Mouse (Mus musculus): ENCODE results near the gene Fam184a.

Gene Fam184a

GRCm38 (mm10) chr10:53615850-53616616 lies 134.9 kb downstream of the Fam184a start:
- in situ Hi-C loops (cut with MboI; ENCODE audit: low pct_unique_long_range_greater_than_20kb in 1 of 2, low sequenced_read_pairs in 2 of 2, unreplicated experiment in 1 of 2), result no loop called here

GRCm38 (mm10) chr10:53613955-53614354 lies 137.0 kb downstream of the Fam184a start:
- in situ Hi-C loops (cut with MboI; ENCODE audit: low pct_unique_long_range_greater_than_20kb in 1 of 2, low sequenced_read_pairs in 2 of 2, unreplicated experiment in 1 of 2), result no loop called here

GRCm38 (mm10) chr10:53612172-53612571 lies 138.8 kb downstream of the Fam184a start:
- in situ Hi-C loops (cut with MboI; ENCODE audit: low pct_unique_long_range_greater_than_20kb in 1 of 2, low sequenced_read_pairs in 2 of 2, unreplicated experiment in 1 of 2), result no loop called here

GRCm38 (mm10) chr10:53608274-53608673 lies 142.6 kb downstream of the Fam184a start:
- in situ Hi-C loops (cut with MboI; ENCODE audit: low pct_unique_long_range_greater_than_20kb in 1 of 2, low sequenced_read_pairs in 2 of 2, unreplicated experiment in 1 of 2), result no loop called here

- in situ Hi-C loops (cut with MboI; ENCODE audit: low pct_unique_long_range_greater_than_20kb in 1 of 2, low sequenced_read_pairs in 2 of 2, unreplicated experiment in 1 of 2), result no loop called here
These were observed 145.6 kb downstream of the Fam184a start for GRCm38 (mm10) chr10:53605328-53605727.

- in situ Hi-C loops (cut with MboI; ENCODE audit: low pct_unique_long_range_greater_than_20kb in 1 of 2, low sequenced_read_pairs in 2 of 2, unreplicated experiment in 1 of 2), result no loop called here
These were observed 152.1 kb downstream of the Fam184a start for GRCm38 (mm10) chr10:53598821-53599220.

GRCm38 (mm10) chr10:53597121-53597881 lies 153.6 kb downstream of the Fam184a start:
- in situ Hi-C loops (cut with MboI; ENCODE audit: low pct_unique_long_range_greater_than_20kb in 1 of 2, low sequenced_read_pairs in 2 of 2, unreplicated experiment in 1 of 2), result no loop called here

GRCm38 (mm10) chr10:53596677-53597120 lies 154.2 kb downstream of the Fam184a start, which contains the start of gene Asf1a:
Gene Asf1a (plus strand): TSS chr10:53596757.
- in situ Hi-C loops (cut with MboI; ENCODE audit: low pct_unique_long_range_greater_than_20kb in 1 of 2, low sequenced_read_pairs in 2 of 2, unreplicated experiment in 1 of 2), result no loop called here

- in situ Hi-C loops (cut with MboI; ENCODE audit: low pct_unique_long_range_greater_than_20kb in 1 of 2, low sequenced_read_pairs in 2 of 2, unreplicated experiment in 1 of 2), result no loop called here
These were observed 154.9 kb downstream of the Fam184a start for GRCm38 (mm10) chr10:53595744-53596676.

- in situ Hi-C loops (cut with MboI; ENCODE audit: low pct_unique_long_range_greater_than_20kb in 1 of 2, low sequenced_read_pairs in 2 of 2, unreplicated experiment in 1 of 2), result no loop called here
These were observed 165.1 kb downstream of the Fam184a start for GRCm38 (mm10) chr10:53585777-53586176.
